Mouse (Mus musculus) intestine, embryonic 14.5 days (tissue): ENCODE results near the gene Phf21a. TPM values are rescaled to one million over a fixed set of nuclear protein-coding genes. Genes with fewer than 3 reads are reported as not detected.

ENCODE experiments used
- ATAC-seq: fragments of 200-750 bp; cut with Nextera tagmentation; replicated peaks from 2 replicates; pipeline ENCODE4 v1.8.0; 2017; ENCODE audit warnings: low read depth, moderate number of reproducible peaks, moderate TSS enrichment, moderate library complexity; ENCODE audit not compliant: low FRiP score, low TSS enrichment
- DNase-seq: peaks from one replicate; pipeline ENCODE4 v3.0.0-alpha.2; 2018; ENCODE audit warnings: low spot score
- H3K27ac ChIP-seq: fragments of 300-500 bp; sonication (generic); 2 replicates; pipeline ENCODE4 v1.5.1; 2014; ENCODE audit warnings: low read depth, mild to moderate bottlenecking, control low read depth
- H3K27me3 ChIP-seq: fragments of 300-500 bp; sonication (generic); replicated peaks from 2 replicates; pipeline ENCODE4 v1.6.1; 2014; ENCODE audit warnings: low read length, control low read depth; ENCODE audit not compliant: control insufficient read depth, insufficient read depth
- H3K36me3 ChIP-seq: fragments of 300-500 bp; sonication (generic); 2 replicates; pipeline ENCODE4 v1.6.1; 2014; ENCODE audit warnings: low read length, control low read depth; ENCODE audit not compliant: control insufficient read depth, insufficient read depth
- H3K4me1 ChIP-seq: fragments of 300-500 bp; sonication (generic); replicated peaks from 2 replicates; pipeline ENCODE4 v1.6.1; 2014; ENCODE audit warnings: low read length, control low read depth, mixed read lengths; ENCODE audit not compliant: control insufficient read depth, insufficient read depth
- H3K4me2 ChIP-seq: fragments of 300-500 bp; sonication (generic); 2 replicates; pipeline ENCODE4 v1.6.1; 2014; ENCODE audit warnings: low read length
- H3K4me3 ChIP-seq: fragments of 300-500 bp; sonication (generic); 2 replicates; pipeline ENCODE4 v1.5.1; 2014; ENCODE audit warnings: low read depth, low read length, control low read depth, mixed read lengths
- H3K9ac ChIP-seq: fragments of 300-500 bp; sonication (generic); 2 replicates; pipeline ENCODE4 v1.6.1; 2014; ENCODE audit warnings: mild to moderate bottlenecking, low read length
- H3K9me3 ChIP-seq: fragments of 300-500 bp; sonication (generic); 2 replicates; pipeline ENCODE4 v1.6.1; 2016; ENCODE audit warnings: low read length, control low read depth; ENCODE audit not compliant: control insufficient read depth
- WGBS: fragments of 180-500 bp; shearing (Covaris S2); extraction: QIAGEN DNeasy Blood & Tissue Kit; methylation state at CpG from one replicate; pipeline ENCODE4 v1.1.7; 2014; 5-methylcytosine and 5-hydroxymethylcytosine counted together
- polyA plus RNA-seq: library from polyadenylated mRNA; unstranded; fragments of >200 nt; fragmentation: Nextera tagmentation; extraction: Ambion mirVana; gene quantifications from 2 replicates; pipeline ENCODE4 v1.2.1, GENCODE M21; 2014

Phf21a gene
- polyA plus RNA-seq, 1 experiment from 2014 or later = 27.5 TPM

DNA sequence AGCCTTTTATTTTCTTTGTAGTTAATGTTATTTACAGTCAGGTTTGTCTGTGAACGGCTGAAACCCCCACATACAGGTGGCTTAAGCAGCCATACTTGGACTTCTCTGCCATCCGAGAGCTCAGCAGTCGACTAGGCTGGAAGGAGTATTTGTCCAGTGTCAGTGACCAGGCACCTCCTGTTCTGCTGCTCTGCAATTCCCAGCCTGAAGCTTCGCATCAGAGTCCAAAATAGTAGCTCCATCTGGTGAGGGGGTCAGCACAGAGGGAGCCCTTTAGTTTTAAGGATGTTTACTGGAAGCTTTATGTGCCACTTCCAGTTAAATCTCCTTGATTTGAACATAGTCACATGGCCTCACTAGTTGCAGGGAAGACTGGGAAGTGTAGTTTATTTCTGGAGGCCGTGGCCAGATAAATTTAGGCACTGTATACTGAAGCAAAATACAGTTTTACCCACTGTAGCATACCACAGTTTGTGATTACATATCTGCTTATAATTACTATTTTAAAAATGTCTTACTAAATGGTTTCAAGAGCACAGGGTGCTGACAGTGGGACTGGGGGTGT is 141.9 kb downstream of the Phf21a start:
- no peaks in the 10 kb centered on the region for H3K4me1 ChIP-seq
- peaks cover 69% of the 10 kb centered on the region for H3K36me3 ChIP-seq
- H3K9me3 ChIP-seq = no peaks in the 10 kb centered on the region
- WGBS = 88% methylated on average over 5 of the region's 5 CpGs
- DNase-seq (no peak), ATAC-seq (no peak)
- H3K27ac ChIP-seq = no peak overlapping the region
- no peak overlapping the region for H3K9ac ChIP-seq
- H3K4me2 ChIP-seq = no peak overlapping the region
- no peaks in the 10 kb centered on the region for H3K27me3 ChIP-seq
- H3K4me3 ChIP-seq = no peak overlapping the region

DNA sequence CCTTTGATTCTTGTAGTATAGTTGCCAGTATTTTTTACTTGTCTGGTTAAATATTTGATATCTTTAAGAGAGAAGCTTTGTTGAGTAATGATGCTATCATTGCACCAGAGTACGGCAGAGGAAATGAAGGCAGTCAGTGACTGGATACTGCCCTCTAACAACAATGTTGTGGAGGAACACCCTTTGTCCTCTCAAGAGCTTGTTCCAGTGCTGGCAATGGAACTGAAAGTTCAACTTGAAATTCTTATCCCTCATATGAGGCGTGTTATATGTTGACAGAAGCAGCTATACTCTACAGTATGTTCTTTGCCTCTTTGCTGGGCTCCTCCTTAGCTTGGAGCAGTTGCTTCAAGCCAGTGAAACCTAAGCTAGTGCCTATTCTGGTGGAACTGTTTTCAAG is 147.4 kb downstream of the Phf21a start:
- H3K27ac ChIP-seq = no peak overlapping the region
- no peak overlapping the region for H3K4me3 ChIP-seq
- H3K27me3 ChIP-seq = no peaks in the 10 kb centered on the region
- H3K4me1 ChIP-seq = no peaks in the 10 kb centered on the region
- peaks cover 56% of the 10 kb centered on the region for H3K36me3 ChIP-seq
- ATAC-seq (no peak), DNase-seq (no peak)
- H3K9ac ChIP-seq = no peak overlapping the region
- no peaks in the 10 kb centered on the region for H3K9me3 ChIP-seq
- 85% methylated on average over 2 of the region's 2 CpGs for WGBS
- no peak overlapping the region for H3K4me2 ChIP-seq

DNA sequence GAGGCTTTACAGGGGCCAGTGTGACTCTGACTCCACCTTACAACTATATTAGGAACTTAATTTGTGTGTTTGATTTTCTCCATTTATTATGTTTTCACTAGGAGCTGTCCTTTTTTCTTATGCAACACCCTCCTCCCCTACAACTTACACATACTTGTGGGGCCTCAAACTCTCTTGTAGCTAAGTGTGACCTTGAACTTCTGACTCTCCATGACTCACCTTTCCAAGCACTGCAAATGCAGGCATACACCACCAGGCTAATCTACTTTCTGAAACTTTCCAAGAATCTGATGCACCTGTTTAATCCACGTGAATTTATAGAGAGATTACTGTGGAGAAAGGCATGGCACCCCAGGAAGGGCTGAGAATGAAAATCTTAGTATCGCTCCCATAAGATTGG is 147.9 kb downstream of the Phf21a start:
- no peaks in the 10 kb centered on the region for H3K4me1 ChIP-seq
- 93% methylated on average over 2 of the region's 2 CpGs for WGBS
- ATAC-seq (no peak), DNase-seq (no peak)
- no peaks in the 10 kb centered on the region for H3K27me3 ChIP-seq
- no peak overlapping the region for H3K27ac ChIP-seq
- no peak overlapping the region for H3K4me2 ChIP-seq
- no peaks in the 10 kb centered on the region for H3K9me3 ChIP-seq
- H3K9ac ChIP-seq = no peak overlapping the region
- no peak overlapping the region for H3K4me3 ChIP-seq
- H3K36me3 ChIP-seq = peaks cover 51% of the 10 kb centered on the region

DNA sequence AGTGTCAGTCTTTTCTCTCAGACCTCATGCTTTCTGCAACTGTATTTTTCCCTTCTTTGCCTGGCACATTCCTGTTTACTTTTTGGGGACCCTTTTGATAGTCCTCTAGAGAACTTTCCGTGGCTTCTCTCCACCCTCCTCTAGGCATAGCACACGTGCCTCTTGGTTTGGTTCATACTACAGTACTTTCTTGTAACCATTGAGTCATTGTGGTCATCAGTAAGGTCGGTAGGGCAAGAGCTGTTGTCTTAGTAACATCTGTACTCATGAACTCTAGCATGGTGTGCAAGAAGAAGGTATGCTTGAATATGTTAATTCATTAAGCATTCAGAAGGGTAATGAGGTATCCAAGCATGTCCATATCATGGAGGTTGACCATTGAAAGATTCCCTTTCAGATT is 148.4 kb downstream of the Phf21a start:
- ATAC-seq (no peak), DNase-seq (no peak)
- H3K4me3 ChIP-seq = no peak overlapping the region
- no peaks in the 10 kb centered on the region for H3K9me3 ChIP-seq
- H3K27ac ChIP-seq = no peak overlapping the region
- no peak overlapping the region for H3K4me2 ChIP-seq
- H3K36me3 ChIP-seq = peaks cover 46% of the 10 kb centered on the region
- no peaks in the 10 kb centered on the region for H3K4me1 ChIP-seq
- H3K27me3 ChIP-seq = no peaks in the 10 kb centered on the region
- WGBS = 76% methylated on average over 3 of the region's 3 CpGs
- no peak overlapping the region for H3K9ac ChIP-seq

DNA sequence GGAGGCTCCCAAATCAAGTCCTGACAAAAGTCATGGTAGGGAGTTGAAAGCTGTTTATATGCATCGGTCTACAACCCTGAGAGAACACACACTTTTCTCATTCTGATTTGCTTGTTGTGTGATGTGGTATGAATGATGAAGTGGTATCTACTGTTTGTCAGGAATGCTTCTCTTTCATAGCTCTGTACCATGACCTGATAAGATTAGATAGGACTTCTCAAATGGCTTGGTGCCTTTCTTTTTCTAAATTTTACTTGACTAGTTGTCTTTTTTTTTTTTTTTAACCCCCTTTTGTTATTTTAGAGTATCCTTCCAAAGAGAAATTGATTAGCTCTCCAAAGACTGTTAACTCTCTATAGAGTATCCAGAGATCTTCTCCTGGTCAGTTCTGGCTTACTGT is 153.2 kb downstream of the Phf21a start:
- WGBS = 97% methylated on average over 1 of the region's 1 CpGs
- H3K4me2 ChIP-seq = no peak overlapping the region
- no peaks in the 10 kb centered on the region for H3K4me1 ChIP-seq
- H3K27me3 ChIP-seq = no peaks in the 10 kb centered on the region
- DNase-seq = no peak
- H3K27ac ChIP-seq = no peak overlapping the region
- no peak for ATAC-seq
- no peaks in the 10 kb centered on the region for H3K9me3 ChIP-seq
- no peak overlapping the region for H3K4me3 ChIP-seq
- H3K9ac ChIP-seq = no peak overlapping the region
- peaks cover 26% of the 10 kb centered on the region for H3K36me3 ChIP-seq

DNA sequence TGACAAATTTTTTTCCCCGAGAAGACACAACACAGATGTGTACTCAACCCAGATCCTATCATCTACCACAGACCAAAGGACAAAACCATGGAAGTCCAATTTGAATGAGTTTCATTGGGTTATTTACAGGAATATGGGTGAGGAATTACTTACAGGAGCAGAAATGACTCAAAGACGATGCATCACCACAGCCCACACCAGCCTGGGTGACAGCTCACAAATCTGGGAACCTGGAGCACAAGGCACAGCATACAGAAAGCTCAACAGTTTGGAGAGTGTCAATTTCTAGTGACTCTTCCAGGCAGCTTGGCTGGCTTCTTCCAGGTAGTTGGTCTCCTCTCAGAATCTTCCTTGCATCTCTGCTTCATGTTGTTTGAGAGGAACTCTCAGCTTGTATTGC is 154.8 kb downstream of the Phf21a start:
- no peak overlapping the region for H3K4me2 ChIP-seq
- no peak overlapping the region for H3K9ac ChIP-seq
- no peaks in the 10 kb centered on the region for H3K9me3 ChIP-seq
- 96% methylated on average over 2 of the region's 2 CpGs for WGBS
- no peak for ATAC-seq
- no peaks in the 10 kb centered on the region for H3K4me1 ChIP-seq
- H3K4me3 ChIP-seq = no peak overlapping the region
- H3K27me3 ChIP-seq = no peaks in the 10 kb centered on the region
- no peak for DNase-seq
- H3K36me3 ChIP-seq = peaks cover 22% of the 10 kb centered on the region
- H3K27ac ChIP-seq = no peak overlapping the region

DNA sequence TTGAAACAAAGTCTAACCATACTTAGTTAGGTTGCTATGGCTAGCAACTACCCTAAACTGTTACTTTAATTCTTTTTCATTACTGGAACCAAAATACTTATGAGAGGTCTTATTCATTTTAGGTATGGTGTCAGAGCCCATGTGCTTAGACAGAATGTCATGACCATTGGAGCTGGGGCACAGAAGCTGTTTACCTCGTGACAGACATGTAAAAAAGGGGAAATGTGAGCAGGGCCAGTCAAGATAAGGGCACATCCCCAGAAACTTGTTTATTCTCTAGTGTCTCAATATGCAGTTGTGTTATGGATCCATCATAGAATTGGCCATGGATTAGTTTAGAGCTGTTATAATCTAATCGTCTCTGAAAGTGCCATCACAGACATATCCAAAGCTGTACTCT is 157.6 kb downstream of the Phf21a start:
- Histone ChIP-seq H3K4me2 (no peak overlapping the region), H3K27me3 (no peaks in the 10 kb centered on the region), H3K4me3 (no peak overlapping the region), H3K9ac (no peak overlapping the region), H3K27ac (no peak overlapping the region), H3K36me3 (peaks cover 12% of the 10 kb centered on the region), H3K9me3 (no peaks in the 10 kb centered on the region), H3K4me1 (no peaks in the 10 kb centered on the region)
- DNase-seq = no peak
- ATAC-seq = no peak
- WGBS = 89% methylated on average over 2 of the region's 2 CpGs

DNA sequence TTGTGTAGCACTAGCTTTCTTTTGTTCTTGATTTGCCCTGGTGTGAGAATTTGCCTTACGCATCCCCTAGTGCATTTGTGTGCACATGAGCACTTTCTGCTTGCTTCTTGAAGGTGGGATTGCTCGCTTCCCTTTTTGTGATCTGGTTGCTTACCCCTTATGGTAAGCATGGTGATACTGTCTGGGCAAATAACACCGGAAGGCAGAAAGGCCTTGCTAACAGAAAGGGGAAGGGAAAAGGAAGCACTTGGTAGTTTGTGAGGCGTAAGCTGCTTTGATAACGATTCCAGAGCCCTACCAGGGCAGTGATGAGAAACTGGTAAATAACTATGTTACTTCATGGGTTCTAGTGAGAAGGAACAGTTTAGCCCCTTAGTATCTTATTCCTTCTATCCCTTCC is 160.9 kb downstream of the Phf21a start:
- Histone ChIP-seq H3K4me2 (no peak overlapping the region), H3K27ac (no peak overlapping the region), H3K9ac (no peak overlapping the region), H3K27me3 (no peaks in the 10 kb centered on the region), H3K36me3 (peaks cover 9% of the 10 kb centered on the region), H3K4me3 (no peak overlapping the region), H3K4me1 (no peaks in the 10 kb centered on the region), H3K9me3 (no peaks in the 10 kb centered on the region)
- DNase-seq (no peak), ATAC-seq (no peak)
- WGBS = 91% methylated on average over 5 of the region's 5 CpGs

DNA sequence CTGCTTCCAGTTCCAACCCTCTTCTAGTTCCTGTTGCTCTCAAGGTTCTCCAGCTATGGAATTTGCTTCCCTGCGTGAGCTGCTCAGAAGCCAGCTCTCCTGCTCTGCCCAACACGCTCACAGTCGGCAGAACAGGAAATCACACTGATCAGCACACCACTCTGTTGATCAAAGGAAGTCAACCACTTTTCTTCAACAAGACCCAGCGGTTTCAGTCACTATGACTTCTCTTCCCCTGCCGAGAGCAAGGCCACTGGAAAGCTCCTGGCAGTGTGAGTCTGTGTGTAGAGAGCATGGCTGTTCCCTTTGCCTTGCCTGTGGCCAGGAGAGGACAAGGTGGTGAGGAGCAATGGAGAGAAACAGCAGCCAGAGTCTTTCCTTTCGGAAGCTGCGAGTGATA is 163.2 kb downstream of the Phf21a start:
- DNase-seq = no peak
- Histone ChIP-seq H3K27me3 (no peaks in the 10 kb centered on the region), H3K4me3 (no peak overlapping the region), H3K4me2 (no peak overlapping the region), H3K36me3 (peaks cover 14% of the 10 kb centered on the region), H3K9me3 (no peaks in the 10 kb centered on the region), H3K4me1 (no peaks in the 10 kb centered on the region), H3K9ac (no peak overlapping the region), H3K27ac (no peak overlapping the region)
- ATAC-seq = no peak
- WGBS = 73% methylated on average over 7 of the region's 7 CpGs
